Mouse (Mus musculus) midbrain, embryonic 16.5 days (tissue): Measurements from ENCODE around the gene Clybl. TPM values are rescaled to one million over a fixed set of nuclear protein-coding genes. Genes with fewer than 3 reads are reported as not detected.
A peak's percentile ranks its signal among the peaks of the same experiment; 100 is the strongest.

Experiments used
- ATAC-seq: fragments of 200-750 bp; cut with Nextera tagmentation; 2 replicates; pipeline ENCODE4 v1.8.0; 2017; ENCODE audit warnings: moderate TSS enrichment
- H3K27ac ChIP-seq: fragments of 300-500 bp; sonication (generic); 2 replicates; pipeline ENCODE4 v1.5.1; 2014; ENCODE audit warnings: mild to moderate bottlenecking, low read length, mixed read lengths
- H3K27me3 ChIP-seq: fragments of 300-500 bp; sonication (generic); 2 replicates; pipeline ENCODE4 v1.6.1; 2014; ENCODE audit warnings: low read depth, low read length, mixed read lengths; ENCODE audit not compliant: control insufficient read depth, insufficient read depth
- H3K36me3 ChIP-seq: fragments of 300-500 bp; sonication (generic); 2 replicates; pipeline ENCODE4 v1.6.1; 2014; ENCODE audit warnings: mild to moderate bottlenecking, low read length, moderate library complexity, mixed read lengths; ENCODE audit not compliant: control insufficient read depth, insufficient read depth
- H3K4me1 ChIP-seq: fragments of 300-500 bp; sonication (generic); 2 replicates; pipeline ENCODE4 v1.6.1; 2014; ENCODE audit warnings: mild to moderate bottlenecking, low read length, mixed read lengths; ENCODE audit not compliant: control insufficient read depth, insufficient read depth
- H3K4me2 ChIP-seq: fragments of 300-500 bp; sonication (generic); 2 replicates; pipeline ENCODE4 v1.6.1; 2014; ENCODE audit warnings: mild to moderate bottlenecking, low read length, mixed read lengths
- H3K4me3 ChIP-seq: fragments of 300-500 bp; sonication (generic); 2 replicates; pipeline ENCODE4 v1.5.1; 2014; ENCODE audit warnings: low read depth, mild to moderate bottlenecking, low read length, moderate library complexity, mixed read lengths
- H3K9ac ChIP-seq: fragments of 300-500 bp; sonication (generic); 2 replicates; pipeline ENCODE4 v1.6.1; 2014; ENCODE audit warnings: low read depth, low read length, mixed read lengths
- H3K9me3 ChIP-seq: fragments of 300-500 bp; sonication (generic); replicated peaks from 2 replicates; pipeline ENCODE4 v1.6.1; 2014; ENCODE audit warnings: mild to moderate bottlenecking, low read length, mixed read lengths; ENCODE audit not compliant: control insufficient read depth, poor library complexity, severe bottlenecking
- WGBS: fragments of 180-500 bp; shearing (Covaris S2); extraction: QIAGEN DNeasy Blood & Tissue Kit; methylation state at CpG from one replicate; pipeline ENCODE4 v1.1.7; 2014; 5-methylcytosine and 5-hydroxymethylcytosine counted together
- polyA plus RNA-seq: library from polyadenylated mRNA; unstranded; fragments of >200 nt; fragmentation: Nextera tagmentation; extraction: Ambion mirVana; gene quantifications from 2 replicates; pipeline ENCODE4 v1.2.1, GENCODE M21; 2015

Clybl gene
- 17.2 and 29.7 TPM in 2 replicates for polyA plus RNA-seq

GRCm38 (mm10) chr14:122181078-122181814, at the start of gene Clybl:
Gene Clybl, plus strand, starts transcription at chr14:122181704.
- Histone ChIP-seq H3K36me3 (no peaks in the 10 kb centered on the region), H3K9ac (peak within 1 kb of the TSS; percentile 75), H3K4me3 (peak within 1 kb of the TSS; percentile 75), H3K4me1 (no peaks in the 10 kb centered on the region), H3K9me3 (no peaks in the 10 kb centered on the region), H3K27me3 (no peaks in the 10 kb centered on the region), H3K27ac (peak within 1 kb of the TSS; percentile 18; the same call in 1 of the 2 replicates), H3K4me2 (peak within 1 kb of the TSS; percentile 84)
- peak; percentile 96 for ATAC-seq
- 3% methylated on average over 45 of the region's 45 CpGs for WGBS

- no peak overlapping the region for H3K4me2 ChIP-seq
- no peak overlapping the region for H3K9ac ChIP-seq
- WGBS: 96% methylated on average over 3 of the region's 3 CpGs
- no peak for ATAC-seq
- peaks cover 2% of the 10 kb centered on the region; the same call in 1 of the 2 replicates for H3K36me3 ChIP-seq
- no peaks in the 10 kb centered on the region for H3K9me3 ChIP-seq
- H3K27me3 ChIP-seq: no peaks in the 10 kb centered on the region
- no peak overlapping the region for H3K27ac ChIP-seq
- no peaks in the 10 kb centered on the region for H3K4me1 ChIP-seq
- no peak overlapping the region for H3K4me3 ChIP-seq
Measured at GRCm38 (mm10) chr14:122136368-122136928, 45.1 kb upstream of the Clybl start.

DNA sequence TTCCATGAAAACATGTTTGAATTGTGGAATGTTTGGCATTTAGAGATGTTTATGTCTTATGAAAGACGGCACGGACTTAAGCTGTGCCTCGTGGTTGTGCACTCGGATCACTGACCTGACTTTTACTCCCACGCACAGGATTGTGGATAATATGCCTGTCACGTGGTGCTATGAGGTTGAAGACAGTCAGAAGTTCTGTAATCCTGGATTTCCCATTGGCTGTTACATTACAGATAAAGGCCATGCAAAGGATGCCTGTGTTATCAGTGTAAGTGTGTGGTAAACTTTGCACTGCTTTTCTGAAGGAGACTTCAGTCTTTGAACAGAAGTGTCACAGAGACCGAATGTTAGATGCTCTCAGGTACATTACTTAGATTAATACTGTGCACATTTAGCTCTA, 44.3 kb upstream of the Clybl start:
- Histone ChIP-seq H3K9ac (no peak overlapping the region), H3K9me3 (no peaks in the 10 kb centered on the region), H3K4me2 (no peak overlapping the region), H3K4me1 (no peaks in the 10 kb centered on the region), H3K27me3 (no peaks in the 10 kb centered on the region), H3K27ac (no peak overlapping the region), H3K36me3 (peaks cover 2% of the 10 kb centered on the region; the same call in 1 of the 2 replicates), H3K4me3 (no peak overlapping the region)
- no peak for ATAC-seq
- WGBS: 93% methylated on average over 7 of the region's 7 CpGs

DNA sequence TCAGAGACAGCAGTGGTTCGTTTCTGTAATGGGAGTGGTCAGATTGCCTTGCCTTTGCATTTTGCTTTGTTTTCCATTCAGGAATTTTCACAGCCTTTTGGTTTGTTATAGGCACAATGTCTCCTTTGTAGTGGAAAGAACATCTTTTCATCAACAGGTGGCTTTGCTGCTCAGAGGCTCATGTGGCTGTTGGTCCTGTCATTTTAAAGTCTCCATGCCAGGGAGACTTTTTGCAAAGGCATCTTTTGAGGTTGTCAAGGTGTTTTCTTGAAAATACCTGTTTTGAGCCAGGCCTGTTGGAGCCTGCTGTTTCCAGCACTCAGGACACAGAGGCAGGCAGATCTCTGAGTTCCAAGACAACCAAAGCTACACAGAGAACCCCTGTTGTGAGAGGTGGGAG, 41.4 kb upstream of the Clybl start:
- Histone ChIP-seq H3K9me3 (no peaks in the 10 kb centered on the region), H3K4me2 (no peak overlapping the region), H3K27me3 (no peaks in the 10 kb centered on the region), H3K4me3 (no peak overlapping the region), H3K4me1 (no peaks in the 10 kb centered on the region), H3K27ac (no peak overlapping the region), H3K36me3 (peaks cover 9% of the 10 kb centered on the region), H3K9ac (no peak overlapping the region)
- ATAC-seq: no peak
- WGBS: 79% methylated on average over 1 of the region's 1 CpGs

DNA sequence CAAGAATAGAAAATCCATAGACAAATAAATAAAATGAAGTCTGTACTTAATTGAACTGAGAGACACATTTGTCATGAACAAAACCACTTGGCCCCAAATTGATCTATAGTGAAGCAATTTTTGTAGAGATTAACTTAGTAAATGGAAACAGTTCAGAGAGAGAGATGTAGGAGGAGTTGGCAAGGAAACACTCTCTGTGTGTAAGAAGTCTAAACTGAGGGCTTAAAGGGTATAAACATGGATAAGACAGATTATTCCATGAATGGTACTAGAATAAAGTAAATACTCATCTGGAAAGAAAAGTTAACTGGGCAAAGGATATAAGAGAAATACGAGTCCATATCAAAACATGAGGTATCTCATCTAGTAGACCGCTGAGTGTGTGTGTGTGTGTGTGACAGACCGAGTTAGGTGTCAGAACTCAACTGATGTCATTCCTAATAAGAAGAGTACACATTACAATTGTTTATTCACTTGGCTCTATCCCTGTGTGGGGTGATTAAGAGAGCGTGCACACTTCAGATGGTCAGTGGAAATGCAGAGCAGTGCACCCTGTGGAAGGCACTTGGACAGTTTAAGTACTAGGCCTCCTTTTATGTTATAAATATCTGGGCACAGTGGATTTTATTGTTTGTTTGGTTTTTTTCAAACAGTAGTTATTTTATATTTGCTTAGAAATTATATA, 37.8 kb upstream of the Clybl start:
- Histone ChIP-seq H3K4me2 (no peak overlapping the region), H3K27me3 (no peaks in the 10 kb centered on the region), H3K9me3 (no peaks in the 10 kb centered on the region), H3K4me3 (no peak overlapping the region), H3K4me1 (no peaks in the 10 kb centered on the region), H3K9ac (no peak overlapping the region), H3K27ac (no peak overlapping the region), H3K36me3 (peaks cover 26% of the 10 kb centered on the region)
- WGBS: 93% methylated on average over 4 of the region's 4 CpGs
- no peak for ATAC-seq

- Histone ChIP-seq H3K4me3 (no peak overlapping the region), H3K9me3 (no peaks in the 10 kb centered on the region), H3K4me1 (no peaks in the 10 kb centered on the region), H3K4me2 (no peak overlapping the region), H3K9ac (no peak overlapping the region), H3K27me3 (no peaks in the 10 kb centered on the region), H3K36me3 (peaks cover 28% of the 10 kb centered on the region), H3K27ac (no peak overlapping the region)
- 75% methylated on average over 1 of the region's 1 CpGs for WGBS
- ATAC-seq: no peak
Measured at GRCm38 (mm10) chr14:122145374-122145773, 36.1 kb upstream of the Clybl start.

DNA sequence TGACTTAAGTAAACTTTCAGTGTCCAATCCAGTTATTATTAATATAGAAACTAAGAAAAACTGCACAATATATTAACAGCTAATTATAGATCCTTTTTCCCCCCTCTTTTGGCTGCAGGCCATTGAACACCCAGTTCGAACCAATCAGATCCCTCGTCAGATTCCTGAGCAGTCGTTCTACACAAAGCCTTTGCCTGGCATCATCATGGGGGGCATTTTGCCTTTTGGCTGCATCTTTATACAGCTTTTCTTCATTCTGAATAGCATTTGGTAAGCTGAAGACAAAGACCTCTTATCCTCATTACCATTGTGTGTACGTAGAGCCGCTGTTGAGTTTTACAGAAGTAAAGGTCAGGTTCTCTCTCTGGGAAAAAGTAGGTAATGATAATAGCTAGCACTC, 30.9 kb upstream of the Clybl start:
- Histone ChIP-seq H3K4me1 (no peaks in the 10 kb centered on the region), H3K36me3 (peaks cover 28% of the 10 kb centered on the region), H3K9me3 (no peaks in the 10 kb centered on the region), H3K27me3 (no peaks in the 10 kb centered on the region), H3K4me2 (no peak overlapping the region), H3K9ac (no peak overlapping the region), H3K27ac (no peak overlapping the region), H3K4me3 (no peak overlapping the region)
- 17% methylated on average over 5 of the region's 5 CpGs for WGBS
- no peak for ATAC-seq

GRCm38 (mm10) chr14:122157738-122158137, 23.8 kb upstream of the Clybl start:
- Histone ChIP-seq H3K9me3 (no peaks in the 10 kb centered on the region), H3K4me2 (no peak overlapping the region), H3K27me3 (no peaks in the 10 kb centered on the region), H3K4me1 (no peaks in the 10 kb centered on the region), H3K36me3 (peaks cover 11% of the 10 kb centered on the region), H3K27ac (no peak overlapping the region), H3K9ac (no peak overlapping the region), H3K4me3 (no peak overlapping the region)
- WGBS: 81% methylated on average over 7 of the region's 7 CpGs
- ATAC-seq: no peak

- H3K4me1 ChIP-seq: no peaks in the 10 kb centered on the region
- H3K4me2 ChIP-seq: no peak overlapping the region
- H3K9ac ChIP-seq: no peak overlapping the region
- no peaks in the 10 kb centered on the region for H3K27me3 ChIP-seq
- H3K27ac ChIP-seq: no peak overlapping the region
- WGBS: 65% methylated on average over 1 of the region's 1 CpGs
- no peak overlapping the region for H3K4me3 ChIP-seq
- no peak for ATAC-seq
- H3K9me3 ChIP-seq: no peaks in the 10 kb centered on the region
- peaks cover 10% of the 10 kb centered on the region for H3K36me3 ChIP-seq
Measured at GRCm38 (mm10) chr14:122160916-122161315, 20.6 kb upstream of the Clybl start.
